ENCODE assay signal across 10 mouse cellular contexts in the genomic region with DNA sequence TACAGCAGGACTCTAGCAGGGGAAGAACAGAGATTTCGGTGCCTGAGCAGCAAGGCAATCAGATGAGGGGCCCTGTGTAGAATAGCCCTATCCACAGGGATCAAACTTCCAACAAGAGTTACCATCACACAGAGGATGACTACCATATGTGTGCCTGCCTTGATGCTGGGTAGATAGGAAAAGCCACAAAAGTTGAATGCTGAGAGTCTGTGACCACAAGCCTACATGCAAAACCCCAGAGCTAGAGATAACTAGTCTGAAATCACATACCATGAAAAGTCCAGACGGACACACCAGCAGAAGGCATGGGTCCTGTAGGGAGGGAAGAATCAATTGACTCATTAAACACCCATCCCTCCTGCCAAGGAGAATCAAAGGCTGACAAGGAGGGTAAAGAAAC.
"Had no signal": no experiment of that assay in that cellular context is flagged by ENCODE, and none has a peak within 500 bp of the region (broad histone marks: within the 10 kb centered on the region; RNA-seq: fewer than 3 reads in every experiment).

No protein-coding gene starts in this region.

- H3K4me1 ChIP-seq: liver, embryonic 15.5 days; stomach, embryonic 15.5 days had no signal

- H3K4me3 ChIP-seq: limb, embryonic 10.5 days; liver, embryonic 15.5 days; midbrain, embryonic 13.5 days; stomach, embryonic 15.5 days had no signal

- H3K27ac ChIP-seq: liver, embryonic 15.5 days; stomach, embryonic 15.5 days had no signal

- DNase-seq: kidney, adult 8-10 months; kidney, postnatal 25 days; right cerebral cortex, postnatal 14 days; thymus, adult 2 months; thymus, postnatal 25 days had no signal

- H3K4me2 ChIP-seq: liver, embryonic 11.5 days; liver, embryonic 15.5 days; midbrain, embryonic 13.5 days; stomach, embryonic 15.5 days had no signal

- H3K36me3 ChIP-seq: limb, embryonic 10.5 days; liver, embryonic 15.5 days; midbrain, embryonic 13.5 days; stomach, embryonic 15.5 days had no signal

- H3K9me3 ChIP-seq: limb, embryonic 10.5 days; liver, embryonic 15.5 days; midbrain, embryonic 13.5 days; stomach, embryonic 15.5 days had no signal

- ATAC-seq: midbrain, embryonic 13.5 days had no signal

- H3K9ac ChIP-seq: liver, embryonic 15.5 days; midbrain, embryonic 13.5 days; stomach, embryonic 15.5 days had no signal

- H3K27me3 ChIP-seq: liver, embryonic 15.5 days; midbrain, embryonic 13.5 days; stomach, embryonic 15.5 days had no signal
